Comparison of ENCODE assay signal across 8 mouse cellular contexts in genomic region chr4:101998267-101998922, GRCm38 (mm10). TPM values are rescaled to one million over a fixed set of nuclear protein-coding genes. Genes with fewer than 3 reads are reported as not detected.
DNase-seq lines count a peak whose midpoint lies in the region; ATAC-seq lines count a peak whose summit lies in the region.

No protein-coding gene starts in this region.

- no peaks in the 10 kb centered on the region for H3K9me3 ChIP-seq in forebrain, embryonic 13.5 days (replicated peaks)
- H3K9me3 ChIP-seq in hindbrain, embryonic 12.5 days (replicated peaks): no peaks in the 10 kb centered on the region

- H3K4me2 ChIP-seq in forebrain, embryonic 13.5 days: no peak overlapping the region
- no peak overlapping the region for H3K4me2 ChIP-seq in hindbrain, embryonic 12.5 days (replicated peaks)

- H3K9ac ChIP-seq in forebrain, embryonic 13.5 days: no peak overlapping the region
- no peak overlapping the region for H3K9ac ChIP-seq in hindbrain, embryonic 12.5 days

- H3K4me3 ChIP-seq in forebrain, embryonic 13.5 days: no peak overlapping the region
- H3K4me3 ChIP-seq in hindbrain, embryonic 12.5 days: no peak overlapping the region

- WGBS in forebrain, embryonic 13.5 days: 40% methylated on average over 15 of the region's 15 CpGs
- WGBS in hindbrain, embryonic 12.5 days: 40% methylated on average over 15 of the region's 15 CpGs

- no peaks in the 10 kb centered on the region for H3K4me1 ChIP-seq in forebrain, embryonic 13.5 days
- no peaks in the 10 kb centered on the region for H3K4me1 ChIP-seq in hindbrain, embryonic 12.5 days

- no peak overlapping the region for H3K27ac ChIP-seq in forebrain, embryonic 13.5 days
- H3K27ac ChIP-seq in hindbrain, embryonic 12.5 days: no peak overlapping the region

- no peaks in the 10 kb centered on the region for H3K36me3 ChIP-seq in forebrain, embryonic 13.5 days (ENCODE audit: poor library complexity, severe bottlenecking)
- H3K36me3 ChIP-seq in hindbrain, embryonic 12.5 days: no peaks in the 10 kb centered on the region

- H3K27me3 ChIP-seq in forebrain, embryonic 13.5 days: no peaks in the 10 kb centered on the region
- no peaks in the 10 kb centered on the region for H3K27me3 ChIP-seq in hindbrain, embryonic 12.5 days

- no peak for ATAC-seq in CD4-positive, CD25-positive, alpha-beta regulatory T cell, adult 4 months
- ATAC-seq in forebrain, embryonic 13.5 days: peak; percentile 88
- ATAC-seq in hindbrain, embryonic 12.5 days (ENCODE audit: low FRiP score): peak; percentile 61; the same call in 1 of the 2 replicates
- peak; percentile 96 for ATAC-seq in megakaryocyte-erythroid progenitor cell, adult 5-6 weeks (replicated peaks; ENCODE audit: low FRiP score, low TSS enrichment, poor library complexity, severe bottlenecking)

- peak; percentile 70 for DNase-seq in CD4-positive, CD25-positive, alpha-beta regulatory T cell, adult 2 months (ENCODE audit: low read depth, low spot score)
- DNase-seq in c-Kit-positive CD71-negative TER-119-negative erythroid progenitor cells, embryonic 14.5 days (ENCODE audit: low read depth): peak; percentile 59
- peak; percentile 58 to 87 for DNase-seq in layer of hippocampus, postnatal 25 days (ENCODE audit: extremely low spot score in 1 of 2, low spot score in 1 of 2)
- DNase-seq in right cerebral cortex, postnatal 4 days: peak; percentile 82

RNA-seq across cellular contexts. Expression of gene Gm12789, which starts 12.0 kb away (rescaled TPM):
- polyA plus RNA-seq in CD4-positive, CD25-positive, alpha-beta regulatory T cell, adult 4 months (2017; shearing (Covaris generic)): not detected
- polyA plus RNA-seq in forebrain, embryonic 13.5 days (2015; fragmentation: Nextera tagmentation; extraction: Ambion mirVana): not detected in 2 replicates
- not detected in 2 replicates for polyA plus RNA-seq in hindbrain, embryonic 12.5 days (2016; fragmentation: Nextera tagmentation; extraction: Ambion mirVana)
- total RNA-seq in layer of hippocampus, postnatal 25 days (2021): not detected
- total RNA-seq in megakaryocyte-erythroid progenitor cell, adult 5-6 weeks (2014; fragmentation: Nextera tagmentation): not detected in 2 replicates
- total RNA-seq in megakaryocyte-erythroid progenitor cell, adult 5-6 weeks (2017): not detected in 2 replicates

RNA-seq across cellular contexts. Expression of gene Gm12790, which starts 17.5 kb away (rescaled TPM):
- not detected for polyA plus RNA-seq in CD4-positive, CD25-positive, alpha-beta regulatory T cell, adult 4 months (2017; shearing (Covaris generic))
- not detected in 2 replicates for polyA plus RNA-seq in forebrain, embryonic 13.5 days (2015; fragmentation: Nextera tagmentation; extraction: Ambion mirVana)
- polyA plus RNA-seq in hindbrain, embryonic 12.5 days (2016; fragmentation: Nextera tagmentation; extraction: Ambion mirVana): not detected in 2 replicates
- total RNA-seq in layer of hippocampus, postnatal 25 days (2021): not detected
- total RNA-seq in megakaryocyte-erythroid progenitor cell, adult 5-6 weeks (2014; fragmentation: Nextera tagmentation): not detected in 2 replicates
- total RNA-seq in megakaryocyte-erythroid progenitor cell, adult 5-6 weeks (2017): not detected in 2 replicates

RNA-seq across cellular contexts. Expression of gene Gm12794, which starts 58.2 kb away (rescaled TPM):
- not detected for polyA plus RNA-seq in CD4-positive, CD25-positive, alpha-beta regulatory T cell, adult 4 months (2017; shearing (Covaris generic))
- polyA plus RNA-seq in forebrain, embryonic 13.5 days (2015; fragmentation: Nextera tagmentation; extraction: Ambion mirVana): not detected in 2 replicates
- not detected in 2 replicates for polyA plus RNA-seq in hindbrain, embryonic 12.5 days (2016; fragmentation: Nextera tagmentation; extraction: Ambion mirVana)
- not detected for total RNA-seq in layer of hippocampus, postnatal 25 days (2021)
- not detected in 2 replicates for total RNA-seq in megakaryocyte-erythroid progenitor cell, adult 5-6 weeks (2014; fragmentation: Nextera tagmentation)
- not detected in 2 replicates for total RNA-seq in megakaryocyte-erythroid progenitor cell, adult 5-6 weeks (2017)
